Mouse (Mus musculus): Measurements from ENCODE around the gene Rad51c. TPM values are rescaled to one million over a fixed set of nuclear protein-coding genes. Genes with fewer than 3 reads are reported as not detected.
"Not testable (repeated sequence)": the region's sequence is repeated elsewhere in the genome, so short reads cannot be mapped to it uniquely, and the experiment has no call there.

Gene Rad51c
- 1 to 10 TPM; 3.9 to 4.4 TPM for total RNA-seq (2021)
- long read RNA-seq, experiment 1, partial matches to known transcripts = 1 of 4 reads
- long read RNA-seq, experiment 1, other reads (novel, unspliced or antisense) = 0 of 4 reads
- long read RNA-seq, experiment 2, transcript Rad51c-202 (9 exons, 3,944 nt) = major isoform, 10 of 12 reads
- long read RNA-seq, experiment 2, partial matches to known transcripts = 0 of 12 reads
- long read RNA-seq, experiment 2, other reads (novel, unspliced or antisense) = 2 of 12 reads

DNA sequence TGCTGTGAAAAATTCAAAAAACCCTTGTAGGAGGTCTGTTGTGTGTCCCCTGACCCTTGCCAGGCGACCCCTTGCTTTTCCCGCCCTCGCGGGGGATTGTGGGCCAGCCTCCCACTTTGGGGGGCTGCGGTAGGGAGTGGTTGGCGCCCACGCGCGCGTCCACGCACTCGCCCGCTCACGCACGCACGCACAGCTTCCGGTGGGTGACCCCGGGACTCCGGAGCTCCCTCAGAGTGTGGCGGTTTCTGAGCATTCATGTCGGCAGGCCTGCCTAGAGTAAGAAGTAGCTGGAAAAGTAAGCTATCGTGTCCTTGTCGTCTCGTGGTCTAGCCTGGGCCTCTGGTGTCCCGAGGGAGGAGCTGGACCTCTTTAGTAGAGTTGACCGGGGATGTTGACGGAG, at the start of gene Rad51c, which contains the start of gene Tex14:
Gene Rad51c (minus strand): TSS at position 79 of the 400 bp plus-strand sequence.
Gene Tex14 (plus strand): TSS at position 190 of the 400 bp plus-strand sequence.
- no peak for DNase-seq (ENCODE audit: low spot score in 2 of 2)

GRCm38 (mm10) chr11:87454035-87454690, 49.4 kb upstream of the Rad51c start:
- DNase-seq (ENCODE audit: low spot score in 2 of 2) = no peak

DNA sequence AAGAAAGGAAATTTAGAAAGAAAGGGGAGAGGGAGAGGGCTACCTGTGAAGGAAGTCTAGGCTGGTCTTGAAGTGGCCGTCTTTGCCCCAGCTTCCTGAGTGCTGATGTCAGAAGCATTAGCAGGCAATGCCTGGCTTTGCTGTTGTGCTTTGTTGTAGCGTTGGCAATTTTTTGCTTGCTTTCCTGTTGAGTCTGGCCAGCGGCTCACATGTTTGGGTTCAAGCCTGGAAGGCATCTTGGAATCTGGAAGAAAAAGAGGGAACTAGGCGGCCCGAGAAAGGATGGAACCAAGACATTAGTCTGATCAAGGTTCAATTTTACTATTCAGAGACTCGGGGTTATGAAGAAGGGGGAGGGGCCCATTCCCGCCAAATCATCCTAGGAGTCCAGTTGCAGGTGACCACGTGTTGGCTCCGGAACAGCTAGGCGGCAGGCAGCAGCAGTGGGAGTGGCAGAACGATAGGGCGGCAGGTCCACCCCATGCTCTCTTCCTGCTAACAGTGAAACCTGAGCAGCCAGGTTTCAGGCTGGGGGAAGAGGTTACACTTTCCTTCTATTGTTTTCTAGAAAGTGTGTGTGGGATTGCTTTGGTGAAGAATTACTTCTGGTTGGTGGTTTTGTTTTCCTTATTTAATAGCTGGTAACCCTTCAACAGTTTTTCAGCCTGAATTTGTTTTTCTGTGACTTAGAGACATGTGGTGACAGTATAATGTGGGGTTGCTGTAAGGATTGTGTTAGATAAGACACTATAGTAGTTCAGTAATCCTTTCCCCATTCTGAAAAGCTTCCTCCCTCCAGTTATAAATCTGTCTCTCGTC, 48.7 kb upstream of the Rad51c start:
- DNase-seq (ENCODE audit: low spot score in 2 of 2) = no peak

DNA sequence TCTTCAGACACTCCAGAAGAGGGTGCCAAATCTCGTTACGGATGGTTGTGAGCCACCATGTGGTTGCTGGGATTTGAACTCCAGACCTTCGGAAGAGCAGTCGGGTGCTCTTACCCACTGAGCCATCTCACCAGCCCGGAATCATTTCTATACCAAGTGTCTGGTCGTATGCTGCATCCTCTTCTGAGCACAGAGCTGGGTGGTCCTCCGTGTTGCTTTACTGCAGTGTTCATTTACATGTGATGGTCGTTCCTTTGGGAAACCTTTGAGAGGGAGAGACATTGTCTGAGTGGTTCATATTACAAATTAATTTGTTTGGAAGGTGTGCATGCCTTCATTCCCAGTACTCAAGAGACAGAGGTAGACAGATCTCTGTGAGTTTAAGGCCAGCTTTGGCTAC, 48.0 kb upstream of the Rad51c start:
- DNase-seq (ENCODE audit: low spot score in 2 of 2) = not testable (repeated sequence)

DNA sequence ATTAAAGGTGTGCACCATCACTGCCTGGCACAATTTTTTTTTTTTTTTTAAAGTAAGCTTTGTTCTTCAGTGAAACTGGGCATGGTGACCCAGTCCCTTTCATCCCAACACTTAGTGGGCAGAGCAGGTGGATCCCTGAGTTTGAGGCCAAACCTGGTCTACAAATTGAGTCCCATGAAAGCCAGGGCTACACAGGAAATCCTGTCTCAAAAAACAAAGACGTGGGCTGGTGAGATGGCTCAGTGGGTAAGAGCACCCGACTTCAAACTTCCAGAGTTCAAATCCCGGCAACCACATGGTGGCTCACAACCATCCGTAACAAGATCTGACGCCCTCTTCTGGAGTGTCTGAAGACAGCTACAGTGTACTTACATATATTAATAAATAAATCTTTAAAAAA, 45.1 kb upstream of the Rad51c start:
- not testable (repeated sequence) for DNase-seq (ENCODE audit: low spot score in 2 of 2)

GRCm38 (mm10) chr11:87449200-87449547, 44.4 kb upstream of the Rad51c start:
- no peak for DNase-seq (ENCODE audit: low spot score in 2 of 2)

DNA sequence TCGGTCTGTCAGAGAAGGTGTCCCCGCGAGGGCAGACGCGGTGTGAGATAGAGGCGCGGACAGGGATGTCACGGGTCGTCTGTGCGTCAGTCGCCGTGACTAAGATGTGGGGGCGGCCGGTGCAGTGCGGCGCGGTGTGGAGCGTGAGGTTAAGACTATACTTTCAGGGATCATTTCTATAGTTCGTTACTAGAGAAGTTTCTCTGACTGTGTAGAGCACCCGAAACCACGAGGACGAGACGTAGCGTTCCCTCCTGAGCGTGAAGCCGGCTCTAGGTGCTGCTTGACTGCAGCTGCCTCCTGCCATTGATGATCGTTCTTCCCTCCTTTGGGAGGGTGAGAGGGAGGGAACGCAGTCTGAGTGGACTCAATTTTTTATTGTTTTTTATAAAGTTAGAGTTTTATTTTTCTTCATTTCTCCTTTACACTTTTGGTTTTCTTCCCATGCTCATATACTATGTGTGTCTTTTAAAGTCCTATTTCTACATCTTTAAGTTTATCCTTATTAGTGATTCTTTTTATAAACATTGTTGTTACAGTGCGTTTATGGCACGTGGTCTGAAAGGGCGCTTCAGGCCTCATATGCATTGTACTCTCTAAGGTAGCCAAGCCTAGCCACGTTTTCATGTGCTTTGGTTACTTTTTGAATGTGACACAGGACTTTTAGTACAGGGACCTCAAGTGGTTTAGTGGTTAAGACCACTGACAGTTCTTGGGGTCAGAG, 43.9 kb upstream of the Rad51c start:
- peak; percentile 58 to 71 for DNase-seq (ENCODE audit: low spot score in 2 of 2)

- peak; percentile 88 to 93 for DNase-seq (ENCODE audit: low spot score in 2 of 2)
These were observed 43.3 kb upstream of the Rad51c start for GRCm38 (mm10) chr11:87448081-87448475.

DNA sequence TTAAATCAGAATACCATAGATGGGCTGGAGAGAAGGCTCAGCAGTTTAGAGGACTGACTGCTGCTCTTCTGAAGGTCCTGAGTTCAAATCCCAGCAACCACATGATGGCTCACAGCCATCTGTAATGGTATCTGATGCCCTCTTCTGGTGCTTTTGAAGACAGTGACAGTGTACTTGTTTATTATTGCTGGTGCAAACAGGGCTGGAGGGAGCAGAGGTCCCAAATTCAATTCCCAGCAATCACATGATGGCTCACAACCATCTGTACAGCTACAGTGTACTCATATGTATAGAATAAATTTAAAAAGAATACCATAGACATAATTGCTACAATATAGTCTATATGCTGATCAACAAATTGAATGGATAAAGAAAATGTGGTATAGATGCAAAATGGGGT, 42.7 kb upstream of the Rad51c start:
- no peak for DNase-seq (ENCODE audit: low spot score in 2 of 2)

GRCm38 (mm10) chr11:87446159-87446558, 41.4 kb upstream of the Rad51c start:
- DNase-seq (ENCODE audit: low spot score in 2 of 2) = no peak

DNA sequence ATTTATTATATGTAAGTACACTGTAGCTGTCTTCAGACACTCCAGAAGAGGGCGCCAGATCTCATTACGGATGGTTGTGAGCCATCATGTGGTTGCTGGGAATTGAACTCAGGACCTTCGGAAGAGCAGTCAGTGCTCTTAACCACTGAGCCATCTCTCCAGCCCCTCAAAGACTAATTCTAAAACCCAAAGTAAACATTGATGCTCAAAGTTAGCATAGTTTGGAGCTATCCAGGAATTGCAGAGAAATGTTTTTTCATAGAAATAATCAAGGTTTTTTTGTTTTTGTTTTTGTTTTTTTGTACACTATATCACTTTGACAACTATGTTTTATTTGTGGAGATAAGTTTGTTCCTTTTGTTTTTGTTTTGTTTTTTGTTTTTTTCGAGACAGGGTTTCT, 40.8 kb upstream of the Rad51c start:
- DNase-seq (ENCODE audit: low spot score in 2 of 2) = not testable (repeated sequence)

GRCm38 (mm10) chr11:87444735-87445428, 40.1 kb upstream of the Rad51c start:
- DNase-seq (ENCODE audit: low spot score in 2 of 2) = no peak

DNA sequence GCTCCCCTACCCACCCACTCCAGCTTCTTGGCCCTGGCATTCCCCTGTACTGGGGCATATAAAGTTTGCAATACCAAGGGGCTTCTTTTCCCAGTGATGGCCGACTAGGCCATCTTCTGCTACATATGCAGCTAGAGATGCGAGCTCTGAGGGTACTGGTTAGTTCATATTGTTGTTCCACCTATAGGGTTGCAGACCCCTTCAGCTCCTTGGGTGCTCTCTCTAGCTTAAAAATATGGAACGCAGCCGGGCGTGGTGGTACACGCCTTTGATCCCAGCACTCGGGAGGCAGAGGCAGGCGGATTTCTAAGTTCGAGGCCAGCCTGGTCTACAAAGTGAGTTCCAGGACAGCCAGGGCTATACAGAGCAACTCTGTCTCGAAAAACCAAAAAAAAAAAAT, 39.3 kb upstream of the Rad51c start:
- DNase-seq (ENCODE audit: low spot score in 2 of 2) = not testable (repeated sequence)

DNA sequence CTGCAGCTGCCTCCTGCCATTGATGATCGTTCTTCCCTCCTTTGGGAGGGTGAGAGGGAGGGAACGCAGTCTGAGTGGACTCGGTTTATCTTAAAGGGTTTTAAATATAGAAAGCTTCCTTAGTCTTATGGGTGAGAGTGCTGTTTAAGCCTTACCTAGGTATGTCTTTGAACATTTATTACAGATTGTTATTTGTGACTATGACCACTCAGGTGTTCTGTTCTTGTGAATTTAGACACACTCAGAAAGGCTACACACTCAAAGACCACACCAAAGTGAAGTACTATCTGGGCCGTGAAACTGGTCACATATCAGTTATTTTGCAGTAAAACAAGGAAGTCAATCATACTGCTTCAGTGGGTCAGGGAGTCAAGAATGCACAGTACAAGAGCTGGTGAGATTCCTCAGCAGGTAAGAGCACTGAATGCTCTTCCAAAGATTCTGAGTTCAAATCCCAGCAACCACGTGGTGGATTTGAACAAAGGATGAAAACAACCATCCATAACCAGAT, 38.7 kb upstream of the Rad51c start:
- peak; percentile 60 to 77 for DNase-seq (ENCODE audit: low spot score in 2 of 2)

DNA sequence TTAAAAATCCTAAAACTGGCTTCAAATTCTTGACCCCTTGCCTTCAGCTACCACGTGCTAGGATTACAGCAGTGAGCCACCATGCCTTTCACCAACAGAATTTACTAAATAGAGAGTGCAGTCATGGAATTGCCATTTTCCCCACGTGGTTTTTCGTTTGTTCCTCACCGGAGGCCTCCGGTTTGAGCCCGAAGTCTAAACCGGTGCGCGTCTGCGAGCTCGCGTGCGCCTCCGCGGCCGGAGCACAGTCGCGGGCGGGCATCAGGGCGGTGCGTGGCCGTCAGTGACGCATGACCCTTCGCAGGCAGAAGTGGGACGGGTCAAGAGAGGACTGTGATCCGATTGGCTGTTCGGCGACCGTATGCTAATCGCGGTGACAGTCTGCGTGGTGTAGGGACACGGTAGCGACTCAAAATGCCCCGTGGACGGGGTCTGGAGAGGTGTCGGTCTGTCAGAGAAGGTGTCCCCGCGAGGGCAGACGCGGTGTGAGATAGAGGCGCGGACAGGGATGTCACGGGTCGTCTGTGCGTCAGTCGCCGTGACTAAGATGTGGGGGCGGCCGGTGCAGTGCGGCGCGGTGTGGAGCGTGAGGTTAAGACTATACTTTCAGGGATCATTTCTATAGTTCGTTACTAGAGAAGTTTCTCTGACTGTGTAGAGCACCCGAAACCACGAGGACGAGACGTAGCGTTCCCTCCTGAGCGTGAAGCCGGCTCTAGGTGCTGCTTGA, 38.1 kb upstream of the Rad51c start:
- DNase-seq (ENCODE audit: low spot score in 2 of 2) = peak; percentile 78 to 85

DNA sequence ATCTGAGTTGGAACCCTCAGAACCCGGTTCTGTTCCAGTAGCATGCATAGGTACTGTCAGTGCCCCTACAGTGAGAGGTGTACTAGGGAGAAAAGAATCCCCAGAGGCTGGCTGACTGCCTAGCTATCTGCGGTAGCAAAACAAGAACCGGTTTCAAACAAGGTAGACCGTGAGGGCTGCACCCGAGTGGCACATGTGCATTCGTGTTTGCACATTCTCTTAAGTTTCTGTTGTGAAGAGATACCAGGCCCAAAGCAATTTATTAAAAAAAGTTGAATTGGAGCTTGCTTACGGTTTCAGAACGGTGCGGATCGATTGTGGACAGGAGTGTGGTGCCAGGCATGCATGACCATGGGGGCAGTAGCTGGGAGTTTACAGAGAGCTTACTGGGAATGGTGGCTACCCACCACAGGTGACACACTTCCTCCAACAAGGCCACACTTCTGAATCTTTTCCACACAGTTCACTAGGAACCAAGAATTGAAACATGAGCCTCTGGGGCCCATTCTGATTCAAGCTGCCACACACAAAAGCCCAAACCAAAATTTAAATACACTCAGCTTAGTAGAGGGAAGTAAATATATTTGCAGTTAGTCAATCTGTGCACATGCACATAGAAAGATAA, 35.2 kb upstream of the Rad51c start:
- no peak for DNase-seq (ENCODE audit: low spot score in 2 of 2)

GRCm38 (mm10) chr11:87436326-87437232, 31.8 kb upstream of the Rad51c start:
- no peak for DNase-seq (ENCODE audit: low spot score in 2 of 2)

- not testable (repeated sequence) for DNase-seq (ENCODE audit: low spot score in 2 of 2)
These were observed 30.4 kb upstream of the Rad51c start for GRCm38 (mm10) chr11:87435107-87435506.
